Mouse (Mus musculus) cerebellum, adult 18-20 months (tissue): ENCODE data around the gene Jph4.

Experiments
- DNase-seq, 2 experiments: peaks; one replicate each; pipeline ENCODE4 v3.0.0; 2021

The Jph4 gene

DNA sequence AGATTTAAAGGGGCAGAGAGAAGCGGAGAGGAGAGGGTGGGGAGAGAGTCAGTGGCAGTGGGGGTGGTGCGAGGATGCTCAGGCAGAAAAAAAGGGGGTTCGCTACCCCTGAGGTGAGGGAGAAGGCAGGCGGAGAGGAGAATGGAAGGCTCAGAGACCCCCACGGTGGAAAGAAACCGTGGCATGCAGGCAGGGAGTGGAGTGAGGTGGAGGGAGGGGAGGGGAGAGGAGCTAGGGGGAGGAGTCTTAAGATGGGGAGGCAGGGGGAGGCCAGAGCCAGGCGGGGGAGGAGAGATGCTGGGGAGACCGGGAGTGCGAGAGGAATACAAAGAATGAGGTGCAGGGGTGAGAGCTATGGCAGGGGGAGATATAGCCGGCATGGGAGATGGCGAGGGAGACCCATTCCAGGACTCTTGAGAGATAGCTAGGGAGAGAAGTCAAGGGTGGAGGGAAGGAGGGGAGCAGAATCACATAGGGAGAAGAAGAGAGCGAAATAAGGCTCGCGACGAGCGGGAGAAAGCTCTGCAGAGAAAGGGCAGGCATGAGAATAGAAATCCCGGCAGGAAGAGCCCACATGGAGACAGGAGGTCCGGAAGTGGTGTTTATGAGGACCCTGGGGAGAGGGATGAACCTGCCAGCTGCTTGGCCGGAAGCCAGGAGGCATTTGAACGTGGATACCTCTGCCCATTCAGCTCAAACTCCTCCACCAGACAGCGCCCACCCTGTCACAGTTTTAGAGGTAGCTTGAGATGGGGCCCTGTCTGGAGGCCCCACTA lies at the start of gene Jph4:
Gene Jph4 (minus strand): TSS at position 511 of the 776 bp plus-strand sequence.
- peak; percentile 81 to 90 for DNase-seq

GRCm38 (mm10) chr14:55164172-55164806 lies 47.6 kb upstream of the Jph4 start:
- DNase-seq, result no peak

- DNase-seq, result no peak
Observed at GRCm38 (mm10) chr14:55162168-55162567, 45.4 kb upstream of the Jph4 start.

DNA sequence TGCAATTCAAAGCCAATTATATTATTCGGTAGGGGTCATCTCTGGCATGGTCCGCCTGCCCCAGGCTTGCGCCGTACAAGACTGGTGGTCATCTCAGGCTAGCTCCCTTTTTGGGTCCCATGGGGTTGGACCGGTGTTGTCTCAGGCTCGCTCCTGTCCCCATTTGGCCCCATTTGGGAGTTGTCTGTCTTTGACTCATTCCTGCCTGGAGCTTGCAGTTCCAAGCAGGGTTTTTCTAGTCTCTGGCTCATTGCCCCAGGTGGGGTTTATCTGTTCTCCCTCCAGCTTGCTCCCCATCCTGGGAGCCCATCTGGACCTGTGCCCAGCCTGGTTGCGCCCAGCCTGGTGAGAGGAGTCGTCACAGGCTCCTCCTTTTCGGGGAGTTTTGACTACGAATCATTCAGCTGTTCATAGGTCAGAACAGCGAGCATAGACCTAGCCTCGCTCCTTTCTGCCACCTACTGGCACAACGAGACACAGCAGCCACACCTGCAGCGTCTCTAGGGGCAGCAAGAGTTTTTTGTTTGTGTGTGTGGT lies 44.4 kb upstream of the Jph4 start:
- peak; percentile 90 for DNase-seq

GRCm38 (mm10) chr14:55160251-55161071 lies 43.7 kb upstream of the Jph4 start:
- DNase-seq, result no peak

- DNase-seq, result no peak
Observed at GRCm38 (mm10) chr14:55157322-55158065, 40.8 kb upstream of the Jph4 start.

- no peak for DNase-seq
Observed at GRCm38 (mm10) chr14:55152951-55153481, 36.3 kb upstream of the Jph4 start.

- no peak for DNase-seq
Observed at GRCm38 (mm10) chr14:55152174-55152573, 35.4 kb upstream of the Jph4 start.

GRCm38 (mm10) chr14:55150985-55151384 lies 34.2 kb upstream of the Jph4 start:
- DNase-seq, result no peak

GRCm38 (mm10) chr14:55149041-55149440 lies 32.3 kb upstream of the Jph4 start:
- DNase-seq, result no peak

DNA sequence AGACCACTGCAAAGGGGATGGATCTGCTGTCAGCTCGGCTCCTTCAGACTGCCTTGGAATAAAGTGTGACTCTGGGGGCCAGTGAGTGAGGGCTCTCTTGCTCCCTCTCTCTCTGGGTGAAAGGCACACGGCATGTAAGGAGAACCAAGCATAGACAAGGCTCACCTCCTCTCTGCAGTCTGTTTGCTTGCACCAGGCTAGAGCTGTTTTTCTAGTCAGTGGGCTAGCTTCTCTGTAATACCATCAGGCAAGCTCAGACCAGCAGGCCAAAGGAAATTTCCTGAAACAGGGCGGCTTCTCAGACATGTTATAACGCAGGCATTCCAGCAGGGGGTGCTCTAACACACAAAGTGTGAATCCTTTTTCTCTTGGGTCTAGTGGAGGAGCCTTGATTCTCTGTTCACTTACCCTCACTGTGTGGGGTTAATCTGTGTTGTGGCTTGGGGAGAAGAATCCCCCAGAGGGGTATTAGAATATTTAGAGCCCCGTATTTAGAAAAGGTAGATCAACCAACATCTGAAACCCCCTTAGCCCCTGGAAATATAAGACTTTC lies 31.7 kb upstream of the Jph4 start:
- peak; percentile 85 for DNase-seq

- no peak for DNase-seq
Observed at GRCm38 (mm10) chr14:55146829-55147401, 30.2 kb upstream of the Jph4 start.

DNA sequence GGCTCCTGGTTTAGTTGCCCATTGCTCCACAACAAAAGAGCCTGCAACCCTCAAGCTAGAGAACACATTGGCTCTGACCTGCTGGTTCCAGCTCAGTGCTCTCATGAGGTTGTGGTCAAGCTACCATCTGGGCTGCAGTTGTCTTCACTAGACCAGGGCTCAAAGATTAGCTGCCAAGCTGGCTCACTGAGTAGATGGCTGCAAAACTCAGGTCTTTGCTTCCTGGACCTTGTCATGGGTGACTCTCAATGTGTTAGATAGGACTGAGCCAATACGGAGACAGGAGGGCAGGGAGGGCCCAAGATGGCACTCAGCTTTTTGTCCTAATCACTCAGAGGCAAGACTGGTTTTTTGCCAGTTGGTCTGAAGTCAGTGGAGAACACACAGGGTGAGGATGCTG lies 29.6 kb upstream of the Jph4 start:
- DNase-seq, result no peak

GRCm38 (mm10) chr14:55139313-55139712 lies 22.6 kb upstream of the Jph4 start:
- DNase-seq, result no peak

GRCm38 (mm10) chr14:55135676-55136075 lies 18.9 kb upstream of the Jph4 start:
- DNase-seq, result no peak

GRCm38 (mm10) chr14:55126521-55126920 lies 9.8 kb upstream of the Jph4 start:
- no peak for DNase-seq

- DNase-seq, result peak in 1 of 2 experiments; percentile 20
Observed at GRCm38 (mm10) chr14:55125711-55126110, 9.0 kb upstream of the Jph4 start.

DNA sequence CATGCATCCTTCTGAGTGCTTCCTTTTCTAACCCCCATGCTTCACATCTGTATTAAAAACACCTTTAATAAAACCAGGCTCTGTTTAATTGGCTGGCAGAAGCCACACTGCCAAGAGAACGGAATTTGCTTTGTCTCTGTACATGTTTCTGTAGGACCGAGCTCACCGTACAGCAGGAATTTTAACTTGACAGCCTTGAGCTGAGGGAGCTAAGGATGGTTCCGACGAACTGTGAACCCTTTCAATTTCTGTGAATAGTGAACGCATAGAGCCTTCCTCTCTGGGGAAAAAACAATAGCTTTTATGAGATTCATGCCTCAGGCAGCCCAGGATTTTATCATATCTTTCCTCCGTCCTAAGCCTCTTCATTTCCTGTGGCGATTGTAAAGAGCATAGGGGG lies 5.6 kb upstream of the Jph4 start:
- no peak for DNase-seq

GRCm38 (mm10) chr14:55121947-55122346 lies 5.2 kb upstream of the Jph4 start:
- DNase-seq, result peak; percentile 93 to 95

GRCm38 (mm10) chr14:55119421-55120134 lies 2.8 kb upstream of the Jph4 start:
- DNase-seq, result peak in 1 of 2 experiments; percentile 46

GRCm38 (mm10) chr14:55118852-55119251 lies 2.1 kb upstream of the Jph4 start:
- peak; percentile 89 to 95 for DNase-seq
